ENCODE assay signal across 7 mouse cellular contexts in the genomic region with DNA sequence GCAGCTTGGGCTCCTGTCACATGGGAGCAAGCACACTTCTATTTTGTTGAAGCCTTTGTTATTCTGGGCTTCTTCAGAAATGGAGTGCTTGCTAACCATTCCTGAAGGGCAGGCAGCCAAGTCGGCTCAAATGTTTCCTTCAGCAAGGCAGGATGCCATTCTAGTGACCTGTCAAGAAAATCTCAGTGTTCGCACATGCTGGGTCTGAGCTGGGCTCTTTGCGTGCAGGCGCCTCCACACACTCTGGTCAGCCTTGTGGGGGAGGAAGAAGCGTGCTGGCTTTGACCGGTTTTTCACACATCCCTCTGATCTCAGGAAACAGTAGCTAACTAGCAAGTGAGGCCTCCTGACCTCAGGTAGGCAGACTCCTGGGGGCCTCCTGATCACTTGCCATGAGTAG. TPM values are rescaled to one million over a fixed set of nuclear protein-coding genes. Genes with fewer than 3 reads are reported as not detected.
DNase-seq lines count a peak whose midpoint lies in the region; ATAC-seq lines count a peak whose summit lies in the region.

No protein-coding gene starts in this region.

- H3K27me3 ChIP-seq in midbrain, embryonic 10.5 days (ENCODE audit: low read depth, poor library complexity, severe bottlenecking), result no peaks in the 10 kb centered on the region; the same call in 1 of the 2 replicates
- H3K27me3 ChIP-seq in midbrain, embryonic 16.5 days (ENCODE audit: control insufficient read depth, insufficient read depth, low read depth, low read length), result no peaks in the 10 kb centered on the region
- no peaks in the 10 kb centered on the region for H3K27me3 ChIP-seq in heart, embryonic 14.5 days (ENCODE audit: control insufficient read depth, insufficient read depth, low read length)

- H3K36me3 ChIP-seq in midbrain, embryonic 10.5 days, result no peaks in the 10 kb centered on the region
- H3K36me3 ChIP-seq in midbrain, embryonic 16.5 days (ENCODE audit: control insufficient read depth, insufficient read depth, low read length), result no peaks in the 10 kb centered on the region
- H3K36me3 ChIP-seq in heart, embryonic 14.5 days (ENCODE audit: control insufficient read depth, insufficient read depth, low read length), result no peaks in the 10 kb centered on the region

- peaks cover 66% of the 10 kb centered on the region for H3K4me1 ChIP-seq in midbrain, embryonic 10.5 days
- peaks cover 25% of the 10 kb centered on the region for H3K4me1 ChIP-seq in midbrain, embryonic 16.5 days (ENCODE audit: control insufficient read depth, insufficient read depth, low read length)
- H3K4me1 ChIP-seq in heart, embryonic 14.5 days (ENCODE audit: control insufficient read depth in 2 of 2, insufficient read depth in 2 of 2, low read length in 2 of 2), result peaks cover 33 to 45% of the 10 kb centered on the region in 2 experiments

- no peak for DNase-seq in midbrain, embryonic 10.5 days (ENCODE audit: low spot score)
- DNase-seq in cerebellum, adult 9-10 months, result peak; percentile 68
- peak; percentile 89 to 91 for DNase-seq in lung, adult 18-20 months
- no peak for DNase-seq in thymus, postnatal 14 days

- ATAC-seq in midbrain, embryonic 16.5 days, result no peak
- no peak for ATAC-seq in heart, embryonic 14.5 days (ENCODE audit: insufficient number of reproducible peaks, insufficient read depth, low FRiP score, low read depth)
- no peak for ATAC-seq in monocyte, adult 5-6 weeks (replicated peaks; ENCODE audit: insufficient number of reproducible peaks, low FRiP score, low TSS enrichment, poor library complexity, severe bottlenecking)

- peak overlapping the region; percentile 93 for H3K27ac ChIP-seq in midbrain, embryonic 10.5 days (replicated peaks)
- H3K27ac ChIP-seq in midbrain, embryonic 16.5 days (ENCODE audit: low read length), result no peak overlapping the region; the same call in 1 of the 2 replicates
- H3K27ac ChIP-seq in heart, embryonic 14.5 days (replicated peaks in 1 of 2; ENCODE audit: control insufficient read depth in 1 of 2, insufficient read depth in 1 of 2, low read depth in 2 of 2, low read length in 2 of 2), result peak overlapping the region; percentile 50 to 74

- H3K4me3 ChIP-seq in midbrain, embryonic 10.5 days, result no peak overlapping the region
- no peak overlapping the region for H3K4me3 ChIP-seq in midbrain, embryonic 16.5 days (ENCODE audit: low read depth, low read length)
- no peak overlapping the region for H3K4me3 ChIP-seq in heart, embryonic 14.5 days (ENCODE audit: control insufficient read depth in 1 of 2, insufficient read depth in 1 of 2, low read depth in 1 of 2, low read length in 2 of 2)

- H3K9ac ChIP-seq in midbrain, embryonic 16.5 days (ENCODE audit: low read depth, low read length), result no peak overlapping the region
- peak overlapping the region; percentile 26 for H3K9ac ChIP-seq in heart, embryonic 14.5 days (ENCODE audit: low read length)

- H3K9me3 ChIP-seq in midbrain, embryonic 10.5 days (replicated peaks), result no peaks in the 10 kb centered on the region
- no peaks in the 10 kb centered on the region for H3K9me3 ChIP-seq in midbrain, embryonic 16.5 days (replicated peaks; ENCODE audit: control insufficient read depth, low read length, poor library complexity, severe bottlenecking)
- H3K9me3 ChIP-seq in heart, embryonic 14.5 days (ENCODE audit: control insufficient read depth, low read length), result no peaks in the 10 kb centered on the region

- WGBS in midbrain, embryonic 10.5 days, result 66% methylated on average over 6 of the region's 6 CpGs
- 21% methylated on average over 6 of the region's 6 CpGs for WGBS in midbrain, embryonic 16.5 days
- 6% methylated on average over 6 of the region's 6 CpGs for WGBS in heart, embryonic 14.5 days

- H3K4me2 ChIP-seq in midbrain, embryonic 16.5 days (ENCODE audit: low read length), result no peak overlapping the region
- H3K4me2 ChIP-seq in heart, embryonic 14.5 days (ENCODE audit: low read length), result no peak overlapping the region

RNA-seq across cellular contexts. Expression of a gene that starts 3.8 kb away (rescaled TPM):
- 30.5 and 43.3 TPM in 2 replicates for polyA plus RNA-seq in midbrain, embryonic 10.5 days (2016; fragmentation: Nextera tagmentation; extraction: Ambion mirVana)
- 75.5 and 76.1 TPM in 2 replicates for polyA plus RNA-seq in midbrain, embryonic 16.5 days (2015; fragmentation: Nextera tagmentation; extraction: Ambion mirVana)
- 38.0 and 40.5 TPM in 2 replicates for polyA plus RNA-seq in heart, embryonic 14.5 days (2014; fragmentation: Nextera tagmentation; extraction: Ambion mirVana)
- total RNA-seq in monocyte, adult 5-6 weeks (2017), result 53.1 to 58.2 TPM (median 54.9 TPM) in 3 replicates

RNA-seq across cellular contexts. Expression of a gene that starts 11.0 kb away (rescaled TPM):
- polyA plus RNA-seq in midbrain, embryonic 10.5 days (2016; fragmentation: Nextera tagmentation; extraction: Ambion mirVana), result 1.2 and 2.7 TPM in 2 replicates
- polyA plus RNA-seq in midbrain, embryonic 16.5 days (2015; fragmentation: Nextera tagmentation; extraction: Ambion mirVana), result 3.3 TPM in 2 replicates
- polyA plus RNA-seq in heart, embryonic 14.5 days (2014; fragmentation: Nextera tagmentation; extraction: Ambion mirVana), result not detected in 2 replicates
- total RNA-seq in monocyte, adult 5-6 weeks (2017), result not detected in 3 replicates

RNA-seq across cellular contexts. Expression of a gene that starts 44.9 kb away (rescaled TPM):
- polyA plus RNA-seq in midbrain, embryonic 10.5 days (2016; fragmentation: Nextera tagmentation; extraction: Ambion mirVana), result 33.2 and 37.9 TPM in 2 replicates
- 34.9 and 35.7 TPM in 2 replicates for polyA plus RNA-seq in midbrain, embryonic 16.5 days (2015; fragmentation: Nextera tagmentation; extraction: Ambion mirVana)
- polyA plus RNA-seq in heart, embryonic 14.5 days (2014; fragmentation: Nextera tagmentation; extraction: Ambion mirVana), result 24.9 and 27.9 TPM in 2 replicates
- 13.7 to 21.6 TPM (median 15.9 TPM) in 3 replicates for total RNA-seq in monocyte, adult 5-6 weeks (2017)

RNA-seq across cellular contexts. Expression of a gene that starts 56.0 kb away (rescaled TPM):
- polyA plus RNA-seq in midbrain, embryonic 10.5 days (2016; fragmentation: Nextera tagmentation; extraction: Ambion mirVana), result 270 and 277 TPM in 2 replicates
- 201 and 206 TPM in 2 replicates for polyA plus RNA-seq in midbrain, embryonic 16.5 days (2015; fragmentation: Nextera tagmentation; extraction: Ambion mirVana)
- 102 and 109 TPM in 2 replicates for polyA plus RNA-seq in heart, embryonic 14.5 days (2014; fragmentation: Nextera tagmentation; extraction: Ambion mirVana)
- total RNA-seq in monocyte, adult 5-6 weeks (2017), result 50.1 to 102 TPM (median 65.6 TPM) in 3 replicates

Comparison
In these comparisons a context has a peak if more than half of its experiments do, and no peak if none do; other contexts are left out.
1. DNase-seq: peak in cerebellum, adult 9-10 months (single experiment) and lung, adult 18-20 months (2 of 2); none in midbrain, embryonic 10.5 days (single experiment) and thymus, postnatal 14 days (single experiment).